Mouse (Mus musculus) cerebellum, postnatal 25 days (tissue): Measurements from ENCODE around the gene Kctd6.
"Not testable (repeated sequence)": the region's sequence is repeated elsewhere in the genome, so short reads cannot be mapped to it uniquely, and the experiment has no call there.

Experiments used
- DNase-seq, 2 experiments: peaks; one replicate each; pipeline ENCODE4 v3.0.0; 2021; ENCODE audit warnings: mixed read lengths in 2 of 2

Kctd6 gene

DNA sequence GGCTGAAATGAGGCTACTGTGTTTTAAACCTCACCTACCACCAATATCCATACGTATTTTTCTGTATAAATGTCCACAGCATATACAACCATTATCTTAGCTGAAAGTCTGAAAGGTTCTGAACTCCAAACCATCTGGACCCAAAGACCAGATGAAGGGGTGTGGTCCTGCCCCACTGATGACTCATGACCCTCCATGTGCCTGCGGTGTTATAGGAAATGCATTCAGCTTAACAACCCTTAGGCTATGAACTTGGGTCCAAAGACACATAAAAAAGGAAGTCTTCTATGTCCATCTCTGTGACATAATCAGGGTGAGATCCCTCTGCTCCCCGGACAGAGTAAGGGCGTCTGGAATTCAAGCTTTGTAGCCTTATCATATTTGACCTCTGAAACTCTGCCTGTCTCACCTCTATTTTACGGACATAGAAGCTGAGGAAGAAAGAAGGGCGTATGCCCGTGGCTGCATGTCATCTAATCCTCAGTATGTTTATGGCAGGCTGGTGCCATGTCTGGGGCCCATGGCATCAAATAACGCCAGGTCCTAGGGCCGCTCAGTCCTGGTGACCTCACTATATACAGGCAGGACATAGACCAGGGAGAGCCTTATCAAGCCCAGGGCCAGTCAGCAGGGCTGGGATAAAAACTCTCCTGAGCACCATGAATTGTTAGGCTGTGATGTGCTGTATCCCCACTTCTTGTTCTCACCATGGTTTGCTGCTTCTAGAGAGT, 36.4 kb downstream of the Kctd6 start:
- no peak for DNase-seq

DNA sequence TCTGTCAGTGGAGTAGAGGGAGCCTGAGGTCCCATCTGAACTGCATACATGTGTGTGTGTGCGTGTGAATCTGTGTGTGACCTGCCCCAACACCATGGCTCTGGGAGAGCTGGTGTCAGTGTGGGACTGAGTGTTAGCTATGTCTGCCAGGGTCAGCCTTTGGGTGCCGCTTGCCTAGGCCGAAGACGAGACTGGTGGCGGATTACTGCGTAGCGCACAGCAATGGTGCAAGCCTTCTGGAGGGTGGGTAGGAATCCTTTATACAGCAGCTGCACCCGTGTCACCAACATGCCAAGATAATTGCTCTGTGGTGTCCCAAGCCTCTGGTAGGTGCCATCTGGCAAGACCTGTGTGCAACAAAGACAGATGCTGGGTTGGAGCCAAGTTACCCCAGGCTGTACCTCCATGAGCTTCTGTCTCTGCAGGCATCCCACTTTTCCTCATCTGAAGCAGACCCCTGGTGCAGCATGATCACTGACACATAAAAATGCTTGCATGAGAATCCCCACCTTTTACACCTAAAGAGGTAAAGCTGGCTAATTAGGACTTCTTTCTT, 37.5 kb downstream of the Kctd6 start:
- DNase-seq: no peak

DNA sequence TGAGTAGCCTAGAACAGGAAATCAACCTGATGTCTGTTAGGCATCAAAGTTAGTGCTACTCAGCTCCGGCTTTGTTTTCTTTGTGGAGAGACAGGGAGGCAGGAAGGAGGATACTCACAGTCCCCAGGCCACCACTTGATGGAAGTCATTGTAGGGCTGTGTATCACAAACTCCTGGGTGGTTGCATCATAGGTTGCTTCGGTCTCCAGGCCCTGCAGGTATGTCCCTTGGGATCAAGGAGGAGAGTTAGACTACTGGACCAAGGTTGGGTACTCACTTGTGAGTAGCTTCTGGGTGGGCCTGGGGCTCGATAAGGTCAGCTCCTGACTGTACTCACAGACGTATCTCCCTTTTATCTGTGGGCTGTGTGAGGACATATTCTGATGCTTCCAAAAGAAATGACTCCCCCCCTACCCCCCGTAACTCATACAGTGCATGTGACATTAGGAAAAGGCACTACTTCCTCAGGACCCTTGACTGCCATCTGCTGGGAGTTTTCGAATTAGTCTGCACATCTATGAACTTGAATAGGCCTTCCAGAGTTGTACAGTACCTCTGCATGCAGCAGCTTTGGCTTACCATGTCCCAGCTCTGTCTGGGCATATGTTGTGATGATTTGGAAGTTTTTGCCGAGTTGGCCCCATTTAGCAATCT, 41.3 kb downstream of the Kctd6 start:
- peak; percentile 26 to 68 for DNase-seq

DNA sequence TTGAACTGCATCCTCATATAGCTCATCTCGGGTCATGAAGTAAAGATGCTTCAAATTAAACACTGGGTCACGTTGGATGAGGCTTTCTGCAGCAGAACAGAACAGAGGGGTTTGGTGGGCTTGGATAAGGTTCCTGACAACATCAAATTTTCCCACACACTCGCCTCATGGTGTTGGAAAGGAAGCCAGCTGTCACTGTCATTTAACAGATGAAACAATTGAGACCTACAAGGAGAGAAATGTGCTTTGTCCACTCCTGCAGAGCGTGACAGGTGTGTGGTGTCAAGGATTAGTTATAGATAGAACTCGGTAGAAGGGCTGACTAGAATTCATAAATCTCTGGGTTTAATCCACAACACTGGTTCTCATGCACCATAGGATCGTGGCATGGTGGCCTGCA, 42.1 kb downstream of the Kctd6 start:
- DNase-seq: no peak

DNA sequence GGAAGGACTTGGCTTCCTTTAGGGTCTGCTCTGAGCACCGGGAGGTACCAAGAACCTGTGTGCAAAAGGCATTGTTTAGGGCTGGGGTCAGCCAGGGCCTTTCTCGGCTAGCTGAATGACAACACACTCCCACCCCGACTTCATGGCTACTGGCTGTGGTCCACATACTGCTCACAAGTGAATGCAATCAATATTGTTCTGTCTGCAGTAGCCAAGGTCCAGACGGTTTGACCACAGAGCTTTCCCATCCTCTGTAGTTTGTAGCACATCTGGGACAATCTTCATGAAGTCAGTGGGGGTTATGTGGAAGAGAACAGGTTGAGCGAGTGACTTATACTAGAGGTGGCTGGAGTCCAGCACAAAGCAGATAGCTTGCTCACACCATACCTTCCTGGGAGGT, 42.9 kb downstream of the Kctd6 start:
- DNase-seq: no peak

DNA sequence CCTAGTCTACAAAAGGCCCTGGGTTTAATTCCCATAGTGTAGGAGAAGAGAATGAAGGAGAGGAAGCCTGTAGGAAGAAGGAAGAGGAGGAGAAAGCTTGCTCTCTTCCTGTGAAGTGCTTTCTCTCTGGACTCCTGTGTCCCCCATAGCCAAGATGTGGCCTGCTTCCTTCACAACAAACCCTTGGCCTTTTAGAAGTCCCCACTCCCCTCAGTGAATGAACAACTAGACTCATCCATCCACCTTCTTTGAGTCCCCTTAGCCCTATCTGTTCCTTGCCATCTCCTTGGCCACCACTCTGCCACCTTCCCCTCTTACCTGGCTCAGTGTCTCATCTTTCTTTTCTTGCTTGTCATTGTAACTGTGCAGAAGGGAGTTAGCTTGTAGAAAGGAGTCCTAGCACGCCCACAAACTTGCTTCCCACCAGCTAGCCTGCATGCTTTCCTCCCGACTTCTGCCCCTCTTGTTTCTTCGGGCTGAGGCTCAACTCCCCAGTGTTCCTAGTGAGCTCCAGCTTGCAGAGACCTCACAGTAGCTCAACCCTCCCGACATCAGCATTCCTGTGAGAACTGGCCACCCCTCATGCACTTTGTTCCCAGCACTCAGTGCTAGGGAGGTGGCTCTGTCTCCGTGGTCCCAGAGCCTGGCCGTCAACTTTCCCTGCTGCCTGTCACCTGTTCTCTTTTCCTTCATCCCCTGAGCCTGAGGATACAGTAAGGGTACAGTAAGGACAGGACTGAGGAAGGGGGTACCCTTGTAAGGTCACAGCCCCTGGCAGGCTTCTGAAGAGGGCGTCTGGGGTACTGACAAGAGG, 43.8 kb downstream of the Kctd6 start:
- no peak for DNase-seq

DNA sequence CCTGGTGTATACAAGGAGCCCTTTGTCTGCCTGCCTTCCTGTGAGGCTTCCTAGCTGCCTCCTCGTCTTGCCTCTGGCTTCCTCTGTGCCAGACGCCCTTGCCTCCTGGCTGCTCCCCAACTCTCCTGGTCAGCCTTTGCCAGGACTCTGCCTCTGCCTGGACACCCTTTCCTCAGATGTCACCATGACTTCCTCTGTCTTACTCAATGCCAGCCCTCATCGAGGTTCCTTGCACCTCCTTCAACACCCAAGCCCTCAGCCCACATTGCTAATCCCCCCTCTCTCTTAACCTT, 44.3 kb downstream of the Kctd6 start:
- DNase-seq: peak in 1 of 2 experiments; percentile 11

DNA sequence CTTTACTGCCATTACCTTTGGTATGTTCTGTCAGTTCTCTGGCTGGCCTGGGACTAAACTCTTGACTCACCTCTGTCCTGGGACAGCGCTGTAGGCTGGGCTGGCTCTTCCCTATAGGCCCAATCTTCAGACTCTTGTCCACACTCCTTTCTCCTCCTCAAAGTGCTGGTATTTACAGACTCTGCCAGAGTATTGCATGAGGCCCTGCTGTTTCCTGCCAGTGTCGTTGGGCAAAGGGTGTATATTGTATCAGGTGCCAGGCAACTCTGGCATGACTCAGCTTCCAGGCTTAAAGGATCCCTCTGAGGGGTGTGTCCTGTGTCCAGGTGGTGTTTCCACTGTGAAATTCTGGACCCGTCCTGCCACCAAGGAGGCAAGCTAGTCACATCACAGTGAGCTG, 44.8 kb downstream of the Kctd6 start:
- no peak for DNase-seq

DNA sequence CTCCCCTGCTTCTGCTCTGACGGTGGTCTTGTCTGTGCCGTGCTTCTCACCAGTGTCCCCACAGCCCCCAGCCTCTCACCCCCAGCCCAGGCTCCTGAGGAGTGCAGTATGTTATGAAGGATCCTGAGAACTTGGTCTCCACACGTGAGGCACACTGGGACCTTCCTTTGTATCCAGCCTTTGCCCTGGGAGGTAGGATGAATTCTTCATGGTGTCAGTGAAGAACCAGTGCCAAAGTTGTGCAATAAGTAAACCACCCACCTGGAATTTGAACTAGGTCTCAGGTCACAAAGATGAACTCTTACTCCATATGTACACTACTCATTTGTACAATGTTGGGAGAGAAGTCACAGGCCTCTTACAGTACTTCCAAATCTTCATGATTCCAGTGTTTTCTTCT, 45.2 kb downstream of the Kctd6 start, which contains the start of gene Acox2:
Gene Acox2, minus strand, starts transcription at position 188 of the 400 bp plus-strand sequence.
- no peak for DNase-seq

DNA sequence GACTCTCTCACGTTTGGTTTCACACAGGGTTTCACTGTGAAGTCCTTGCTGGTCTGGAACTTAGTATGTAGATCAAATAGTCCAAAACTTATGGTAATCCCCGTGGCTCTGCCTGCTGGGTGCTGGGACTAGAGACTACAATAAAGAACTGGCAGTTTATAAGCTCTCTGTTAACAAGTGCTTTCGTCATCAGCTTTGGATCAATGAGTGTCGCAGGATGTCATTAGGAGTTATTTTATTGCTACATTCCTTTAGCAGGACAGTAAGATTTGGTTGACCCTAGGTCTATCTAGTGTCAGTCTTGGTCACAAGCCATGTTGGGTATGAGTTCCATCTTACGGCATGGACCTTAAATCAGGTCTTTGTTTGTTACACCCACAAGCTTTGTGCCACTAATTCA, 46.3 kb downstream of the Kctd6 start:
- no peak for DNase-seq

DNA sequence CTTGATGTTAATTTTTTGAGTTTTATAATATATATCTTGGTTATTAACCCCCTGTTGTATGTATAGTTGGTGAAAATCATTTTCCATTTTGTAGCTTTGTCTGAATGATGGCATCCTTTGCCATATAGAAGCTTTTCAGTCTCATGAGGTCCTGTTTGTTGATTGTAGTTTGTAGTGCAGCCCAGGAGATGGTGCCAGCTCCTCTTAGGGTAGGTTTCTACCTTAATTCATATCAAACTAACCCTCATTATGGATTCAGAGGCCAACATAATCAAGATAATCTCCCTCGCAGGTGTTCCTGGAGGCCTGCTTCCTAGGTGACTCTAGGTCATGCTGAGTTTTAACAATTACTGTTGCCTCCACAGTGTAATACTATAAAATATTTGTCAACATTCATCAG, 48.3 kb downstream of the Kctd6 start:
- peak in 1 of 2 experiments; percentile 12 for DNase-seq

DNA sequence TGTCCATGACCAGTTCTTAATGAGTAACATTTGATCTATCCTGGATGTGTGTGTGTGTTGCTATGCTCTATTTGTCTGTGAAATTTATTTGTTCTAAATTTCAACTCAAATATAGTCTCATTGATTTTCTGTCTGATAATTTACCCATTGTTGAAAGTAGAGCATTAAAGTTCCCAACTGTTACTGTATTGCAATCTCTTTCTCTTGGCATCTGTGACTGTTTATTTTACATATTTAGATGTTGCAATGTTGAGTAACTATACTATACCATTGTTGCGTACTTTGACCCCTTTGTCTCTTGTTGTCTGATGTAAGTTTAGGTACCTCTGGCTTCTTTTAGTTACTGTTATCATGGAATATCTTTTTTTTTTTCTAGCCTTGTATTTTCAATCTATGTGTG, 50.4 kb downstream of the Kctd6 start:
- DNase-seq: no peak

DNA sequence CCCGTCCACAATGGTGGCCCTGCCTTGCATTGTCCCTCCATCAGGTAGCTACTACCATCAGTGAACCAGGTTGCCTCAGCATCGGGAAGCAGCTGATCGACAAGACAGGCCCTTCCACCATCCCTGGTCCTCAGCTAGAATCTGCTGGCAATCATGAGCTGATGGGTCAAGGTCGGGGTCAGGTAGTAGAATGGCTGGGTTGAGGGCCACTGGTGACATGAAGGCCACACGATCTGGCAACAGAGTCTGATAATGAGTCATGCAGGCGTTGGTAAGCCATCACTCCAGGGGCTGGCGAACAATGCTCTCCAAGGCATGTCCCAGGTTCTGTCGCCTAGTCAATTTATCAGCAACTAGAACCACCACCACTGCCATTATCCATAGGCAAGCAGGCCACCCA, 57.3 kb downstream of the Kctd6 start:
- DNase-seq: not testable (repeated sequence)
